Mouse (Mus musculus): ENCODE results near the gene Kdm3a.

GRCm38 (mm10) chr6:71678891-71679290 lies 46.1 kb upstream of the Kdm3a start:
- TF ChIP-seq POLR2A (IDR thresholded peaks at IDR 0.05; ENCODE audit: low read depth, low read length): no peak
- peak; percentile 22; the same call in 1 of the 2 replicates for TF ChIP-seq CTCF (IDR thresholded peaks at IDR 0.05; ENCODE audit: extremely low read depth, insufficient read length, insufficient replicate concordance, low read depth, low read length)
